Mouse (Mus musculus): Measurements from ENCODE around the gene Glul.

DNA sequence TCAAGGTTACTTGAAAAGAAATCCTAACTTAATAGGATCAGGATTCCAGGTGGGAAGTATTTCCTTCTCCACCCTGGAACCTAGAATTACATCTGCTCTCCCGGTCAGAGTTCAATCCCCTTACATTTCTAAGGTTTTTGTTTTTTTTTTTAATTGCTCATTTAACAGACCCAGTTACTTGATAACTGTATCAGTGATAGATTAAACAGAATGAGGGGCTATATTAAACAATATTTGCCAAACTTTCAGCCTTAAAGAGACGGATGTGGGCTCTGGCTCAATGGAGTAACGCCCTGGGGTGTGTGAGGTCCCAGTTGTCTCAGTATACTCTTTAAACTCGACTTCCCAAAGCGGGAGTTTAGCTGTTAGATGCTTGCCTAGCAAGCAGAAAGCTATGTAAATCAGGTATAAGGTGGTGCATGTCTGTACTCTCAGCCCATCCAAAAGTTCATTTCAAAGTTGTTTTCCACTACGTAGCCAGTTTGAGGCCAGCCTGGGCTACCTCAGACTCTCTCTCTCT lies 11.6 kb downstream of the Glul start:
- no peak for TF ChIP-seq ZNF384 (IDR thresholded peaks at IDR 0.05; ENCODE audit: low read depth, low read length)
- TF ChIP-seq E2F4 (IDR thresholded peaks at IDR 0.05; ENCODE audit: insufficient replicate concordance, low read depth, low read length) = no peak
- no peak for TF ChIP-seq NRF1 (IDR thresholded peaks at IDR 0.05; ENCODE audit: low read depth, low read length)
- TF ChIP-seq POLR2A (IDR thresholded peaks at IDR 0.05; ENCODE audit: low read depth, low read length) = no peak
- no peak for TF ChIP-seq ELF1 (IDR thresholded peaks at IDR 0.05; ENCODE audit: low read depth, low read length)
- no peak for TF ChIP-seq CTCF (conservative IDR thresholded peaks at IDR 0.05 in 1 of 2, IDR thresholded peaks at IDR 0.05 in 1 of 2; ENCODE audit: low read depth in 2 of 2, low read length in 2 of 2)
- TF ChIP-seq ZC3H11A (IDR thresholded peaks at IDR 0.05; ENCODE audit: low read depth, low read length) = no peak
- no peak for TF ChIP-seq SMC3 (IDR thresholded peaks at IDR 0.05; ENCODE audit: low read depth, low read length)
- no peak for TF ChIP-seq ZKSCAN1 (IDR thresholded peaks at IDR 0.05; ENCODE audit: borderline replicate concordance, low read depth, low read length)
- no peak for TF ChIP-seq GABPA (IDR thresholded peaks at IDR 0.05; ENCODE audit: insufficient replicate concordance, low read depth, low read length)
